Mouse (Mus musculus): ENCODE results near the gene Lysmd4. TPM values are rescaled to one million over a fixed set of nuclear protein-coding genes. Genes with fewer than 3 reads are reported as not detected.

The Lysmd4 gene
- polyA plus RNA-seq (2015; fragmentation: Nextera tagmentation; extraction: Ambion mirVana), result 8.5 and 9.8 TPM in 2 replicates

DNA sequence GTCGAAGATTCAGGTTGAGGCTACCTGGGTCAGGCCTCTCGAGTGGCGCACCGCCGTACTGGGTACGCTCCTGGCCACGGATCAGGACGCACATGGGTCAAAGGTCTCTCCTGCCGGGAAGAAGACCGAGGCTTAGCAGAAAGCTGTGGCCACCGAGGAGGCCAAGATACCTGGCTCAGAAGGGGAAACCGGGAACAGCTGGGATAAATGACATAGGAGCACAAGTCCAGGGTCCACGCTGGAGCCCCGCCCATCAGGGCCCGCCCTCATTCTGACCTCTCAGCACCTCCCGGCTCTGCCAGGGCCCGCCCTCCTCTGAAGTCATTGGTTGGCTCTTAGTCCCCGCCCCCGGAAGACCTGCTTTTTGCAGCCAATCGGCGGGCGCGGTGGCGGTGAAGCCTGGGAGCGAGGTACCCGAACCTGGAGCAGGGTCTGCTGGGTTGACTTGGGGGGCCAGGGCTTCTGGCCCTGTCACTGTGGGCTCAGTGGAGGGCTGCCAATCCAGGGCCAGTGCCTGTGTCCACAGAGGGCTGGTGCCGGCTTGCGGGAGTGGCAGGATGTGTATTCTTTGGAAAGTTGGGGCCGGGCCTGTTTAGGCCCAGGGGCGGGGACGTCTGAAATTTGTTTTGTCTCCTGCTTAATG is at the start of gene Lysmd4:
TSS of gene Lysmd4 (plus strand) at position 325 of the 643 bp plus-strand sequence.
- peak within 1 kb of the TSS; percentile 78 for H3K27ac ChIP-seq (replicated peaks)
- TF ChIP-seq EP300 (optimal IDR thresholded peaks at IDR 0.05), result no peak
- WGBS, result 1% methylated on average over 31 of the region's 31 CpGs
- no peaks in the 10 kb centered on the region for H3K27me3 ChIP-seq (ENCODE audit: control insufficient read depth, insufficient read depth, low read length)
- 0 out of 2 replicates have a peak, but pooled peaks cover 6% of the 10 kb centered on the region for H3K4me1 ChIP-seq (replicated peaks; ENCODE audit: control insufficient read depth, insufficient read depth)
- no peaks in the 10 kb centered on the region for H3K9me3 ChIP-seq (ENCODE audit: control insufficient read depth, low read length)
- H3K36me3 ChIP-seq (ENCODE audit: control insufficient read depth, insufficient read depth, low read length), result no peaks in the 10 kb centered on the region; the same call in 1 of the 2 replicates
- DNase-seq (ENCODE audit: low spot score), result peak; percentile 98
- ATAC-seq (ENCODE audit: low FRiP score, low TSS enrichment), result peak; percentile 99
- H3K4me2 ChIP-seq (replicated peaks; ENCODE audit: low read depth), result peak within 1 kb of the TSS; percentile 88
- peak within 1 kb of the TSS; percentile 85 for H3K9ac ChIP-seq (ENCODE audit: low read length)
- H3K4me3 ChIP-seq (ENCODE audit: low read depth, low read length), result peak within 1 kb of the TSS; percentile 74

DNA sequence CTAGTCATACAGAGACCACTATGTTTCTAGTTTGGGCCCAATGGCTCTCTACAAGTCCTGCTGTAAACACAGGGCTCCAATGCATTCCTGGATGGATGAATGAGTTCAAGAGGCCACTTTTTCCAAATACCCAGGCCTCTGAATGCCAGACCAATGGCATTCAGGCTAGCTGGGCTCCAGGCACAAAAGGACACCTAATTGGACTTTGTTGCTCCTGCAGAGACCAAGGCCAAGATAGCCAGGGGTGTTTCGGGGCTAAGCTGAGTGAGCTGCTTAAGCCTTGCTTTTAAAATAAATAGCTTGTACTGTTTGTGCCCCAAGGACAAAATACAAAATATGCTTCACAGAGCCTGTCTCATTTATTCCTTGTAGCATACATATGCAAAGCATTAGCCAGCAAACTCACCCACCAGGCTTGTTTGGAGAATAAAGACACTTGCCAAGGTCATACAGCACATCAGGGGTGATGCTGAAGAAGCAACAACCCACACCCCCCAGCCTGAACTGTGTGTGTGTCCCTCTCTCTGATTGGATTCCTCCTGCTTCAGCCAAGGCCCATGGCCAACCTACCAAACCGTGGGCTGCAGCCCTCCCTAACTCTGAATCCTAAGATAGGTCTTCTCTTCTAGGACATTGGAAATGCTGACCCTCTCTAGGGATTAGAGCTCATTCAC is 48.7 kb upstream of the Lysmd4 start:
- no peak for TF ChIP-seq CTCF (IDR thresholded peaks at IDR 0.05; ENCODE audit: low read depth)
- no peak for TF ChIP-seq EP300 (optimal IDR thresholded peaks at IDR 0.05)
- no peaks in the 10 kb centered on the region for H3K27me3 ChIP-seq (ENCODE audit: control insufficient read depth, insufficient read depth, low read length)
- DNase-seq (ENCODE audit: low spot score), result no peak
- no peak overlapping the region for H3K9ac ChIP-seq (ENCODE audit: low read length)
- ATAC-seq (ENCODE audit: low FRiP score, low TSS enrichment), result no peak
- no peaks in the 10 kb centered on the region for H3K9me3 ChIP-seq (ENCODE audit: control insufficient read depth, low read length)
- no peaks in the 10 kb centered on the region for H3K36me3 ChIP-seq (ENCODE audit: control insufficient read depth, insufficient read depth, low read length)
- H3K4me2 ChIP-seq (replicated peaks; ENCODE audit: low read depth), result no peak overlapping the region
- H3K27ac ChIP-seq (replicated peaks), result no peak overlapping the region
- H3K4me3 ChIP-seq (ENCODE audit: low read depth, low read length), result no peak overlapping the region
- no peaks in the 10 kb centered on the region for H3K4me1 ChIP-seq (replicated peaks; ENCODE audit: control insufficient read depth, insufficient read depth)
- 78% methylated on average over 2 of the region's 2 CpGs for WGBS

DNA sequence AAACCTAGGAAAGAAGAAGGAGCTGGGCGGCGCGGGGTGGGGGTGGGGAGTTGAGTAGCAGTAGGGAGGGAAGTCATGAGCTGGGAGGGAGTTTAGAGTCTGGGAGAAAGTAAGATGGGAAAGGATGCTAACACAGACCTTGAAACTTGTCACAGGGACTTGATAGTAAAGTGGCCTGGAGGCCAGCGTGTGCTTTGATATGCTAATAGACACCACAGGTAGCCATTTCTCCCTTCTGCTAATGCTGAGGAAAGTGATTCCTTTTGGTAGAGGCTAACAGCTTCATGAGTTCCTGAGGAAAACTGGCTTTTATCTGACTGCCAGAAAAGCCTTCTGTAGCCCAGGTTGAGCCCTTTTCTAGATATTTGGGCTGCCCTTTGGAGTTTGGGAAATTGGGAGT is 38.6 kb upstream of the Lysmd4 start:
- Histone ChIP-seq H3K27ac (replicated peaks) (no peak overlapping the region), H3K4me1 (replicated peaks; ENCODE audit: control insufficient read depth, insufficient read depth) (no peaks in the 10 kb centered on the region), H3K27me3 (ENCODE audit: control insufficient read depth, insufficient read depth, low read length) (no peaks in the 10 kb centered on the region), H3K36me3 (ENCODE audit: control insufficient read depth, insufficient read depth, low read length) (no peaks in the 10 kb centered on the region), H3K4me2 (replicated peaks; ENCODE audit: low read depth) (no peak overlapping the region), H3K4me3 (ENCODE audit: low read depth, low read length) (no peak overlapping the region), H3K9me3 (ENCODE audit: control insufficient read depth, low read length) (no peaks in the 10 kb centered on the region), H3K9ac (ENCODE audit: low read length) (no peak overlapping the region)
- TF ChIP-seq CTCF (IDR thresholded peaks at IDR 0.05; ENCODE audit: low read depth) (no peak), EP300 (optimal IDR thresholded peaks at IDR 0.05) (no peak)
- WGBS, result 42% methylated on average over 4 of the region's 4 CpGs
- no peak for ATAC-seq (ENCODE audit: low FRiP score, low TSS enrichment)
- no peak for DNase-seq (ENCODE audit: low spot score)

DNA sequence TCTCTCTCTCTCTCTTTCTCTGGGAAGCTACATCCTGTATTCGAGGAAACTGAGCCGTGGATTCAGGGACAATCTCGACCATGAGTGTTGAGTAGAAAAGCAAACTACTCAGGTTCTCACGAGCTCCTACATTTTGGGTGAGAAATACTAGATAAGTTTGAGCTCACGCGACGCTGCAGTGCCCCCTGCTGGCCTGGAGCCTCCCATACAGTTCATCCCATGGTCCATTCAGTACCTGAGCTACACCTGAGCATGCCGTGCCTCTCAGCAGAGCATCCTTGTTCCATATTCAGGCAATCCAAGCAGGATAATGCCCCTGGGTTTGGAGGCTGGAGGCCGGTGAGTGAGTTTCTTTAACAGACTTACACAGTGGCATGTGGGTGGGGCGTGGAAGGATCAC is 22.9 kb upstream of the Lysmd4 start:
- 0 out of 2 replicates have a peak, but pooled peaks have one; percentile 35 for ATAC-seq (ENCODE audit: low FRiP score, low TSS enrichment)

DNA sequence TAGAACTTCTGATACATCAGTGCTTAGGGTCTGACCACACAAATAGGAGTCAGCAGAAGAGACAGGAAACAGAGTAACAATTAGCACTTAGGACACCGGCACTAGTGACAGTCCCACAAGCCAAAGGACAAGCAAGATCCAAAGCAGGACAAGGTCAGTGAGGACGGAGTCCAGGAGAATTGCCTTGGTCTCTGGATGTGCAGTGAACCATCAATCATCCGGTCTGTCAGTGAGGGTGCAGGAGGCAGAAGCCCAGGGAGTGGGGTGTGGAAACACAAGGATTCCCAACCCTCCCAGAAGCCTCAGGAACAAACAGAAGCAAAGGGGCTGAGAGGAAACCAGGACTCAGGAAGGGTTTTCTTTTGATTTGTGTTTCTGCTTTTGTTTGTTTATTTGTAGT is 18.7 kb upstream of the Lysmd4 start:
- H3K36me3 ChIP-seq (ENCODE audit: control insufficient read depth, insufficient read depth, low read length), result no peaks in the 10 kb centered on the region

More for the DNA sequence above, 22.9 kb upstream of the Lysmd4 start:
- no peak overlapping the region for H3K27ac ChIP-seq (replicated peaks)
- no peak overlapping the region for H3K9ac ChIP-seq (ENCODE audit: low read length)
- no peaks in the 10 kb centered on the region for H3K36me3 ChIP-seq (ENCODE audit: control insufficient read depth, insufficient read depth, low read length)
- H3K4me2 ChIP-seq (replicated peaks; ENCODE audit: low read depth), result no peak overlapping the region
- H3K9me3 ChIP-seq (ENCODE audit: control insufficient read depth, low read length), result no peaks in the 10 kb centered on the region
- 16% methylated on average over 10 of the region's 10 CpGs for WGBS
- DNase-seq (ENCODE audit: low spot score), result peak; percentile 80
- H3K4me3 ChIP-seq (ENCODE audit: low read depth, low read length), result no peak overlapping the region
- no peaks in the 10 kb centered on the region for H3K4me1 ChIP-seq (replicated peaks; ENCODE audit: control insufficient read depth, insufficient read depth)
- H3K27me3 ChIP-seq (ENCODE audit: control insufficient read depth, insufficient read depth, low read length), result no peaks in the 10 kb centered on the region
- TF ChIP-seq CTCF (IDR thresholded peaks at IDR 0.05; ENCODE audit: low read depth) (peak; percentile 93), EP300 (optimal IDR thresholded peaks at IDR 0.05) (no peak)

More for the DNA sequence above, 18.7 kb upstream of the Lysmd4 start:
- no peak overlapping the region for H3K4me3 ChIP-seq (ENCODE audit: low read depth, low read length)
- H3K27ac ChIP-seq (replicated peaks), result no peak overlapping the region
- no peak overlapping the region for H3K4me2 ChIP-seq (replicated peaks; ENCODE audit: low read depth)
- WGBS, result 63% methylated on average over 3 of the region's 3 CpGs
- TF ChIP-seq CTCF (IDR thresholded peaks at IDR 0.05; ENCODE audit: low read depth), result no peak
- no peak for TF ChIP-seq EP300 (optimal IDR thresholded peaks at IDR 0.05)
- H3K9ac ChIP-seq (ENCODE audit: low read length), result no peak overlapping the region
- no peaks in the 10 kb centered on the region for H3K9me3 ChIP-seq (ENCODE audit: control insufficient read depth, low read length)
- no peaks in the 10 kb centered on the region for H3K27me3 ChIP-seq (ENCODE audit: control insufficient read depth, insufficient read depth, low read length)
- DNase-seq (ENCODE audit: low spot score) (no peak), ATAC-seq (ENCODE audit: low FRiP score, low TSS enrichment) (no peak)
- no peaks in the 10 kb centered on the region for H3K4me1 ChIP-seq (replicated peaks; ENCODE audit: control insufficient read depth, insufficient read depth)

Data from stomach, postnatal 0 days (tissue).